Mouse (Mus musculus) layer of hippocampus, adult 18-20 months (tissue): Measurements from ENCODE around the gene Diablo. TPM values are rescaled to one million over a fixed set of nuclear protein-coding genes. Genes with fewer than 3 reads are reported as not detected.

Experiments
- DNase-seq, 2 experiments: peaks; one replicate each; pipeline ENCODE4 v3.0.0; 2022; ENCODE audit warnings: low spot score in 2 of 2
- microRNA-seq, 2 experiments: library from miRNA; unstranded; fragments of <30 nt; microRNA quantifications; one replicate each; pipeline ENCODE4 v1.2.0; 2021
- total RNA-seq, 2 experiments: library from RNA; stranded (reverse); gene quantifications; 2 replicates each; pipeline ENCODE4 v1.2.3; 2021

The Diablo gene
- total RNA-seq, 2 experiments from 2014 or later: 30.9 to 32.0 TPM

DNA sequence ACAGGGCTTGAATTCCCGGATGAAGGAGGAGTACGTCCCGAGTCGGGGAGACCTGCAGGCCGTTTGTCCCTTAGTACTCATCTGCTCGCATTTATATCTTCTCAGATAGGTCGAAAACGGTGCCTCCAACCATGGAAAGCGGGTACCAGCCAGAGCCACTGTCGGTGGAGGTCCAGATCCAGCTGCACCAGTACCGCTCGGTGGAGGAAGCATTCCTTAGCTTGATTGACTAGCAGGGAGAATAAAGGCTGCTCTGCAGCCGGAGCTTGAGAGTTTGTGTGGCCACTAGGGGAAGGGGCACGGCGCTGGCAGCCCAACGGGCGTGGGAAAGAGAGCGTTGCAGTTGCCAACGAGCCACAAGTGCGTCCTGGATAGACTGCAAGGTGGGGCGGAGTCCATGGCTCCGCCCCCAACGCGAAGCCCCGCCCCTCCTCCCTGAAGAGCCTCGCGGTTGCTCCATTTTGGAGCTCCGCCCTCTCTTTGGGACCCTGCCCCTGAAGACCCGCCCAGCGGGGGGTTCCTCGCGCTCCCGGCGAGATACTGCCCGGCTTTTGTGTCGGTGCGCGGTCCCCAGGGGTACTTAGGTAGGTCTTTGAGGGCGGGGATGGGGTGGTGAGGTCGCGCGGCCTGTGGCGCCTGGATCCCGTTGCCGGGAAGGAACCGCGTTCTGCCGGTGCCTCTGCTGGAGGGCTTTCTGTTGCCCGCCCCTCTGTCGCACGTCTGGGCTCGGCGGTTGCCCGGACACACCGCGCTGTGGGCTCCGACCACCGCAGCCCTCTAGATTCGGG lies 15.8 kb downstream of the Diablo start:
- DNase-seq: peak; percentile 67 to 86

DNA sequence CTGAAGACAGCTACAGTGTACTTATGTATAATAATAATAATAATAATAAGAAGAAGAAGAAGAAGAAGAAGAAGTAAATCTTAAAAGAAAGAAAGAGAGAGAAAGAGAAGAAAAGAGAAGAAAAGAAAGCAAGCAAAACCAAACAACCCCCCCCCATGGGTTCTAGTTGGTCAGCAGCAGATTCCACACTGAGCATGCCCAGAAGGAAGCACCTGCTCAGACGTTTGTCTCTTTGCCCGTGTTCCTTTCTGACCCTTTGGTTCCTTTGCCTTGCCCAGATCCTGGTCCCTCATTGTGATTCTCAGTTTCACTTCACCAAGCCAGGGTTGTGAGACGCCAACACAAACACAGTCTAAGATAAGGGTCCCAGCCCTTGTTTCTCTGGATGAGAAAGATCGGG lies 22.0 kb downstream of the Diablo start:
- no peak for DNase-seq

DNA sequence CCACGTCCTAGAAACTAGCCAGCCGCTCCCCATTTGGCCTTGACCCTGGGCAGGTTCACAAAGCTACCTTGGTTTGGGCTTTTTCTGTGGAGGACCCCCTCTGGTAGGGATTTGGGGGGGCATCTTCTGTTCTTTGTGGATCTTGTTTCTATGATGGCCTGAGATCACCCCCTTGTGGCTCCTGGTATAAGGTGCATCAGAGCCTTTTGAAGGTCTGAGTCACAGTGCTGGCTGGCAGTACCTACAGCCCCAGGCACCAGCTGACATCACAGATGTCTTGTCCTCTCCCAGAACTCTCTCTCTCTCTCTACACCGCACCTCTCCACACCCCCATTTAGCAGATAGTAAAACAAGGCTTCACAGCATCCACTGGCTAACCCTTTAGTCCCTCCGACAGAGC lies 24.3 kb downstream of the Diablo start:
- DNase-seq: peak in 1 of 2 experiments; percentile 74

DNA sequence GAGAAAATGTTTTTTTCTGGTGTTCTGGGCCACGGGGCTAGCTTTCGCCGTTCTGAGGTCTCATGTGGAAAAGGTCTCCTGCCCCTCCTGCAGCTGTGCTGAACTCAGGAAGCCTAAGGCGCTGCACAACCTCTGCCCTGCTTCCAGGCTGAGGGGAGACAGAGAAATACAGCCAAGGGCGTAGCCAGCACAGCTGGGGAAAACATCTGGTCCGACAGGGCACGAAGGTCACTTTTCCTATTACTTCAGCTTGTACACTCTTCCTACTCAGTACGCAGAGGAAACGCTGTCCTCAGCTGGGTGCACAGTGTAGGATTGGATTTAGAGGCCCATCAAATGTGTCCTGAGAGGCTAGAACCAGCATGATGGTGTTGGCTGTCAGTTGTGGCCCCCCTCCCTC lies 34.0 kb downstream of the Diablo start:
- no peak for DNase-seq

DNA sequence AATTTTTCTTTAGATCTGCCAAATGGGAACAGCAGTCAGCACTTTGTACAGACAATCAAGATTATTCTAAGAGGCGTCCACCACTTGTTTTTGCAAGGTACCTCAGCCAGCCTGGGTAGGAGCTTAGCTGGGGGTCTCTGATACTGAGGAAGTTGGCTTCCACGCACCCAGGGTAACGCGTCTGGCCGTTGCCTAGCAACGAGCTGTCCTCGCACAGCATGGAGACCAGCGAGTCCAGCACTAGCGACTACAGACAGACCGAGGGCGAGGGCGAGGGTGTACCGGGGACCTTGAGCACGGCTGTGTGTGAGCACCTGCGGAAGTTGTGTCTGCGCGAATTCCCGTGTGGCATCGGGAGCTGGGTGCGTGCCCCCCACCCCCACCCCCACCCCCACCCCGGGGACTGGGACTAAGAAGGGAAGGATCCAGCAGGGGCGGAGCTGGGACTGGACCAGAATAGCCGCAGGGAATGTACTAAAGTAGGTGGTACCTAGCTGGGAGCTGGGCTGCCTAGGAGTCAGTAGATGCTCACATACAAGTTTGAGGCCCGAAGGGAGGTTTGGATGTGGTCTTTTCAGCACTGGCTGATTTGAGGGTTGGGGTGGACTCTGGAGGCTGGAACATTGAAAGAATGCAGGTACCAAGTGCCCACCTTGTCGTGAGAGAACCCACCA lies 34.7 kb downstream of the Diablo start, which contains the start of the genes Lrrc43 and Il31:
Gene Lrrc43, plus strand, starts transcription at position 194 of the 674 bp plus-strand sequence.
Gene Il31, minus strand, starts transcription at position 378 of the 674 bp plus-strand sequence.
- DNase-seq: no peak

DNA sequence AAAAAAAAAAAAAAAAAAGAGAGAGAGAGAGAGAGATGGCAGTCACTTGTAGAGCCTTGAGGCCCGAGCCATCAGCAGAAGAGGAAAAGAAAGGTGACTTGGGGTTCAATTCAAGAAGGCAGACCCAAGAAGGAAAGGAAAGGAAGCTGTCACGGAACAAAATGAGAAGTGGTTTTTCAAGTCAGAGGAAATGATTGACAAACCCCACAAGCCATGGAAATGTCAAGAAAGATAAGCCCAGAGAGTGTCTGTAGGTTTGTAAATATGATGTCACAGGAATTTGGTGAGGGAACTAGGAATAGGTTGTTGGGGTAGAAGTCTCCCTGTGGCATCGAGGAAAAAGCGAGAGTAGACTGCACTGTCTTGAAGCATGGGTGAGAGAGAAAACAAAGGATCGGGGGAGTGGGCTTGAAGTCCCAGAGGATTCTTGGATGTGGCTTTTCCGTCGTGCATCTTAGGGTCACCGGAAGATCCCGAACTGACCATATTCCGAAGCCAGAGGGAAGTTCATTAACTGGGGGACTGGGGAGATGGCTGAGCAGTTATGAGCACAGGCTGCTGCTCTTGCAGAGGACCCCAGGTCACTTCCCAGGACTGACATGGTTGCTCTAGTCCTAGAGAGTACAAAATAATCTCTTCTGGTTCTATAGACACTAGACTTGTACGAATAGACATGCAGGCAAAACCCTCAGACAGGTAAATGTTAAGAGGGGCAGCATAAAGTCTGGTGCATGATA lies 36.1 kb downstream of the Diablo start:
- DNase-seq: no peak

DNA sequence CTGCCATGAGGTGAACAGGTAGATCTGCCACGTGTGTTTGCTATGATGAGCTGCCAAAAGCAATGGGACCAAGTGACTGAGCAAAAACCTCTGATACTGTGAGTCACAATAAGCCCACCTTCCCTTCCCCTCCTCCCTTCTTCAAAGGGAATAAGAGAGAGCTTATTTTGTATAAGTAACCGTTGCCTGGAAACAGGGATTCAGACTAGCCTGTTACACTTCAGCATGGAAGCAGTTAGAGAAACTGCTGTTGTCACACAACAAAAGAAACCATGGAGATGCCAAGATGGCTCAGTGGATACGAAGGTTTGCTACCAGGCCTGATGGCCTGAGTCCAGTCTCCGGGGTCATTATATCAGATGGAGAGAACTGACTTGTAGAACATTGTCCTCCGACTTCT lies 50.2 kb downstream of the Diablo start:
- DNase-seq: no peak

DNA sequence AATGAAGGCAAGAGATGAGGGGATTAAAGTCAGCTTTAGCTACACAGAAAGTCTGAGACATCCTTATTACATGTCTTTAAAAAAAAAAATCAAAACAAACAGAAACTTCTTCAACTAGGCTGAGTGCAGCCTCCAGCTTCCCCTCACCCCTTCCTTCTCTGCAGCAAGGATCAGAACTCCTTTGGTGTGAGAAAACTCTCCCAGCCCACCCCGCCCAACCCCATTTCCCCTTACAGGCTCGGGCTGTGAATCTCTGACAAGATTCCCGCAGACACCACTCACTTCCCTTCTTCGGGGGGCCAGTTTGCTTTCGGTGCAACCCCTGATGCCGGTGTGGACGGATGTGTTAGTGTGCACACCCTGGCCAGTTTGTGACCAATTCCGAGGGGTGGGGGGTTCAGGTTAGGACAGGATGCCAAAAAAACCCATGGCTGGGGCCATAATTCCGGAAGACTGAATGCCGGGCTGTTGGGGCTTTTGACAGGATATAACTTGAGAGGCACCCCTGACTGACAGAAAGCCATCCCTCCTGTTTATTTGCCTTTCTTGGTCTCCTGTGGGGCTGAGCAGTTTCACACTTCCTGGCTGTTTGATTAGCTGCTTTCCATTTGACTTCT lies 53.1 kb downstream of the Diablo start:
- no peak for DNase-seq

DNA sequence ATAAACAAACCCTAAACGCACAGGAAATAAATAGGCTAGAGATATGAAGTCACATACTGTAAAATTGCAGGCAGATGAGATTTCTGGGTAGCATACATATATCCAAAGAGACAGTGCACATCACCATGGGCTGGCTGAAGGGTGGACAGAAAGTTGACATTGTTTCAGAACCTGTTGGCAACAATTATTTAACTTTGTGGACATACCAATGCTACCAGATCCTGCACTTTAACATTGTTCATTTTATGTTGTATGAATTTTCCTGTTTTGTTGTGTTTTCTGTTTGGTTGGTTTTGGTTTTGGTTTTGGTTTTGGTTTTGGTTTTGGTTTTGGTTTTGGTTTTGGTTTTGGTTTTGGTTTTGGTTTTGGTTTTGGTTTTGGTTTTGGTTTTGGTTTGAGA lies 59.3 kb downstream of the Diablo start:
- no peak for DNase-seq

DNA sequence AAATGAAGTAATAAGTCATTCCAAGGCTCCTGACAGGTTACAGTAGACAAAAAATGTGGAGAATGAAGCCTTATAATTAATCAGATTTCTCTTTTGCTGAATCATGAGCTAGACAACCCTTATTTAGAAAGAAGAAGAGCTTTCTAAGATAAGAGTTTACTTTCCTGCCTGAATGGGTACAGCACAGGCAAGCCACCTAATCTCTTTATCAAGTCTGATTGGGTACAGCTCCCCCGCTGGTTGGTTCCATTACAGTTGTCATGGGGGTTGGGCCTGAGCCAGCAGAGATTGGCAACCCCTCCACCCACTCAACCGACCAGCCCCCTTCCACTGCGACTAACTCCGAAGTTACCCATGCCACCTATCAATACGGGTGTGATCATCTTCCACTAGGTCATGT lies 62.6 kb downstream of the Diablo start:
- DNase-seq: no peak

Small RNA genes lying within 50 kb of the gene (microRNA-seq; reads per million reads assigned to microRNA genes)
- 0.78 to 0.99 reads per million in 2 experiments for gene Mir7647

Other genes starting within 250 kb of the Diablo start
- 10 to 100 TPM; 66.1 to 66.3 TPM for gene Bcl7a, start 180.3 kb downstream of the Diablo start, total RNA-seq
- 10 to 100 TPM; 15.4 to 20.6 TPM for gene Mlxip, start 129.4 kb downstream of the Diablo start, total RNA-seq
- gene Lrrc43, start 34.9 kb downstream of the Diablo start, total RNA-seq: under 1 TPM; 0.79 TPM
- gene Il31, start 34.7 kb downstream of the Diablo start, total RNA-seq: not detected
- under 1 TPM; 0.52 to 0.68 TPM for gene B3gnt4, start 13.7 kb downstream of the Diablo start, total RNA-seq
- gene Gm49027, start 1.3 kb upstream of the Diablo start, total RNA-seq: 1 to 10 TPM; 2.2 to 5.0 TPM
- gene Vps33a, start 48.9 kb upstream of the Diablo start, total RNA-seq: 10 to 100 TPM; 93.0 to 96.5 TPM
- gene Clip1, start 160.4 kb upstream of the Diablo start, total RNA-seq: 100 to 1,000 TPM; 127 to 137 TPM
- gene Zcchc8, start 196.9 kb upstream of the Diablo start, total RNA-seq: 10 to 100 TPM; 51.1 to 55.8 TPM
- gene Rsrc2, start 225.2 kb upstream of the Diablo start, total RNA-seq: 10 to 100 TPM; 97.4 to 99.3 TPM
- gene Kntc1, start 225.5 kb upstream of the Diablo start, total RNA-seq: 1 to 10 TPM; 1.8 to 3.5 TPM